Mouse (Mus musculus) 3T3-L1 (cell line): Measurements from ENCODE around the gene Fbxw7.
A peak's percentile ranks its signal among the peaks of the same experiment; 100 is the strongest.

ENCODE experiments used
- DNase-seq: peaks from one replicate; pipeline ENCODE4 v3.0.0-alpha.2; 2015; ENCODE audit warnings: low read depth, low spot score

Gene Fbxw7

DNA sequence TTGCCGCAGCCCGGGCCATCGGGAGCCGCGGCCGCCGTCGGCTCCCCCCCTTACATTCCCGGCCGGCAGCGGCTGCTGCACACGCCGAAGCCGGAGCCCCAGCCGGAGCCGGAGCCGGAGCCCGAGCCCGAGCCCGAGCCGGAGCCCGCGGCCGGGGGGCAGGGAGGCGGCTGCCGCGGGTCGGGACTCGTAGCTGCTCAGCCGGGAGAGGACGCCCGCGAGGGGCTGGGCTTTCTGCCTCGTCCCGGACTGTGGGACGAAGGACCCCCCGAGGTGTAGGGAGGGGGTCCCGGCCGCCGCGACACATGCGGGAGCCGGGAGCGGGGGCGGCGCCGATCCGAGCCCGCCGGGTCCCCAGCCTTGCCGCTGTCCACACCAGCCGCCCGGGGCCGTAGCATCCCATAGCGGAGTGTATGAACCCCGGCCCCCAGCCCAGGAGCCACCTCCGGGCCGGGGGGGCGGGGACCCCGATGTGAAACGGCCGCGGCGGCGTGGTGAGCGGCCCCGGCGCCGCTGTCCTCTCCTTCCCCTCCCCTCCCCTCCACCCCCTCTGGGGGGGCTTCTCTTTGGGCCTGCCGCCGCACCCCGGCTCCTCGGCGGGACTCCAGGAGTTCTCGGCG, at the start of gene Fbxw7:
TSS of gene Fbxw7 (plus strand) at position 507 of the 620 bp plus-strand sequence.
- no peak for DNase-seq

DNA sequence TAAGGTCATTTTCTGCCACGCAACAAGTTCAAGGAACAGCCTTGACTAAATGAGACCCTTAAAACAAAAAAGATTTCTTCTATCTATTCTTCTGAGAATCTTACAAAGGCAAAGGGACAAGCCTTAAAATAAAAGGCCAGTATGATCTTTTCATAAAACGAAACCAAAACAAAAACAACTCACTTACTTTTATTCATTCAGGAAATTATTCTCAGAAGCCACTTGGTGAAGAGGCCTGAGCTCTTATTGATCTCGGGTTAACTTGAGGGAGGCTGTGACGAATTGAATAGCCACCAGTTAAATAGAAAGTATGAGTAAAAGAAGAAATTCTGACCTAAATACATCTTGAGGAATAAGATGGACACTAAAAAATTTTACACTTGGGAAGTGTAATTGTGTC, 46.1 kb upstream of the Fbxw7 start:
- no peak for DNase-seq

GRCm38 (mm10) chr3:84769411-84769810, 45.7 kb upstream of the Fbxw7 start:
- no peak for DNase-seq

- no peak for DNase-seq
Measured at GRCm38 (mm10) chr3:84770518-84770917, 44.5 kb upstream of the Fbxw7 start.

DNA sequence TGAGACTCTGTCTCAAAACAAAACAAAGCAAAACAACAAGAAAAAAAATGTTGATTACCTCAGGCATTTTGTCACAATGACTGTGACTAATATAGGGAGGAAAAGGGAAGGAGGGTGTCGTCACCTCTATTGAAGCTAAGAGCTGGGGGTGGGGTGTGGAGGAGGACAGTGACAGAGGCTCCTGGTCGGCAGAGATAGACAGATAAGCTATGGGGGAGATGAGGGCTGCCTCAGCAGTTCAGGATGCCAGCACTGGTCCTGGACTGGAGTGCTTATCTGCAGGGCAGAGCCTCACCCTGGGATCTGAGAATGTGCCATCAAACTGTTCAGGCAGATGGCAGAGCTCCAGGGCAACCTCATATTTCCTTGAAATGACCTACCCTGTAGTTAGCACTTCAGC, 43.1 kb upstream of the Fbxw7 start:
- DNase-seq = no peak

GRCm38 (mm10) chr3:84774246-84775066, 40.6 kb upstream of the Fbxw7 start:
- no peak for DNase-seq

DNA sequence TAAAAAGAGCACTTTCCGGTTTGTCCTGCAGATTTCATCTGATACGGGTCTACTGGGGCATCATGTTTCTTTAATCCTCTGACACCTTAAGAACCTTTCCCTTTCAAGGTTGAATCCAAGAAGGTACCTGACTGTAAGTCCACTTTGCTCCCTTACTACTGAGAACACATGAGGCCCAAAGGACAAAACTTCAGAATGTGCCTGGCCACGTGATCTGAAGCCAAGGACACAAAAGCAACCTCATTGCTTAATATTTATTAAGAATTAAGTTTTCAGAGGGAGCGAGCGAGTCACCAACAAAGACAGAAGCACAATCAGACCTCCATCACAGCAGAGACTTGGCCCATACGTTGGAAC, 40.0 kb upstream of the Fbxw7 start:
- no peak for DNase-seq

DNA sequence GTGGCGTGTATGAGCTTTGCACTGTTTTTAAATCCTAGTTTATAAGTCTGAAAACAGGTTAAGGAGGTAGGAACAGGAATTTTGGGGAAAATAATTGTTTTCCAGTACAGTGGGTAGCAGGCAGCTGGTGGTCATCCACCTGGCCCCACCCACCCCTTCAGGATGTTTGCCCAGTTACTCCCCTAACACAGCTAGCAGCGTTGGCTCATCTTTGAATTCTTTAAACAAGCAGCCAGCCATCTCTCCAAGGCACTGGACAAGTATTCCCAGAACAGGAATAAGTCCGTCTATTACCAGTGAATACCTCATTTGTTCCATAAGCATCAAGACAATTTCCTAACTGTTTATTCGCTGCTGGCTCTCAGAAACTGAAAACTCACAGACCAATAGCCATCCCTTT, 39.5 kb upstream of the Fbxw7 start:
- DNase-seq = no peak

- DNase-seq = no peak
Measured at GRCm38 (mm10) chr3:84776084-84776483, 39.0 kb upstream of the Fbxw7 start.

GRCm38 (mm10) chr3:84787914-84788313, 27.2 kb upstream of the Fbxw7 start:
- no peak for DNase-seq

- no peak for DNase-seq
Measured at GRCm38 (mm10) chr3:84804036-84804435, 11.0 kb upstream of the Fbxw7 start.

GRCm38 (mm10) chr3:84806206-84806605, 8.9 kb upstream of the Fbxw7 start:
- DNase-seq = no peak

GRCm38 (mm10) chr3:84807826-84808225, 7.2 kb upstream of the Fbxw7 start:
- no peak for DNase-seq

DNA sequence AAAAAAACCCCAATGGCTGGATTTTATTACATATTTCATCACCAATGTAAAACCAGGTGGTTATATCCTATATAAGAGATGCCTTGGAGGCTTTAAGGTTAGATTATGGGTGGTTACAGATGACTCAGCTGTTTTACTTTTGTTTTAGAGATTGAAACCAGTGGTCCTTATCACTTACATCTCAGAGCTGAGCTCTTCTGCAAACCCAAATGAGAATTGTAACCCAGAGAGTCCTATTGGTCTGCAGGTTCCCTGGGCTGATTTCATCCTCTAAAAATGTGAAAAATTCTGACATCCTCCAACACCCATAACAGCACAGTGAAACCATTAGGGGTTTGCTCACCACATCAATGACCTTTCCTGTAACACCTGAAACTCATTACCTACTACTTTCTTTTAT, 6.2 kb upstream of the Fbxw7 start:
- peak; percentile 41 for DNase-seq

DNA sequence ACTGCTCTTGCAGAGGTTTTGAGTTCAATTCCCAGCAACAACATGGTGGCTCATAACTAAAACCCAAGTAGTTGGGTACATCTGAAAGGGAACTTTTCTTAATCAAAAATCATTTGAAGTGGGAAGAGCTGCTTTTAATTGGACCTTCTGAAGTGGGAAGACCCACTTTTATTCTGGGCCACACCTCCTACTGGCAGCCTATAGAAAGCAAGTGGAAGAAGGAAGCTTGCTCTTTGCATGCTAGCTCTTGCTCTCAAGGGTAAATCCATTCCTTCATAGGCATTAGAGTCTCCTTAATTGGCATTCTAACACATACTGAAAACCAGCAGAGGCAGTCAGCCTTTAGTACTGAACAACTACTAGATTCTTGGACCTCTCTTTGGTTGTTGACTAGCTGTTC, 4.3 kb upstream of the Fbxw7 start:
- DNase-seq = no peak

GRCm38 (mm10) chr3:84813436-84814156, 1.5 kb upstream of the Fbxw7 start:
- no peak for DNase-seq

- DNase-seq = peak; percentile 99
Measured at GRCm38 (mm10) chr3:84814157-84814761, 809 bp upstream of the Fbxw7 start.

GRCm38 (mm10) chr3:84815461-84815860, 393 bp downstream of the Fbxw7 start:
- DNase-seq = peak; percentile 27

GRCm38 (mm10) chr3:84816951-84817350, 1.9 kb downstream of the Fbxw7 start:
- no peak for DNase-seq

- no peak for DNase-seq
Measured at GRCm38 (mm10) chr3:84820654-84821201, 5.7 kb downstream of the Fbxw7 start.

DNA sequence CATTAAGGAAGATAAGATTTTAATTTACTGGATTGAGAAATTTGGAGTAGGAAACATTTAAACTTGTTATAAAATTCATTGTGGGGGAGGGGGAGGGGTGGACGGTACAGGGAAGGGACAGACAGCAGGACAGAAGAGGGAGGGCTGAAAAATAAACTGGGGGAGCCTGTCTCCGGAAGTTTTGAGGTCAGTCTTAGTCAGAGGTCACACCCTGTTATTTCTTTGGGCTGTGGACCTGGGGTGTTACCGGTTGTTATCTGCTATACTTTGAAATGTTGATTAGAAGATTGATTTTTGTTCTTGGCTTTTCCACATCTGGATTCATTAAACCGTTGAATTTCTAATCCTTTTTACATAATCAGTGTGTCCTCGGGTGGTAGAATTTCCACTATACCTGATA, 10.9 kb downstream of the Fbxw7 start:
- DNase-seq = no peak

DNA sequence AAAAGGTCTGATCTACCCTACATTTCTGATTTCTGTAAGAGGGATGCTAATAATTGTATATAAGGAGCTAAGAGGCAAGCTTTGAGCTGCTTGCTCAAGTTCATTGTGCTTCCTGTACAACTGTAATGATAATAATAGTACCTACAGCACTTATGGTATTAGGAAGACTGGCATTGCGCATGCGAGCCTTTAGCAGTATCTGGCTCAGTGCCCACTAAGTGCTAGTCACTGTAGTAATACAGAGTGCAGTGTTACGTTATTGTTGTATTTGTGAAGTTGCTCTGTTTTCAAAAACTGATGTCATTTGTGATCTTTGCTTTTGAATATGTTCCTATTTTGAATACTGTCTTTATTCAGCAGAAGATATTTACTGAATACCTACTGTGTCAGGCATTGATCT, 11.3 kb downstream of the Fbxw7 start:
- no peak for DNase-seq
